Mouse (Mus musculus) heart, embryonic 15.5 days (tissue): ENCODE measurements around the gene Ipcef1. TPM values are rescaled to one million over a fixed set of nuclear protein-coding genes. Genes with fewer than 3 reads are reported as not detected.

Experiments used
- ATAC-seq: fragments of 200-750 bp; cut with Nextera tagmentation; replicated peaks from 2 replicates; pipeline ENCODE4 v1.8.0; 2017; ENCODE audit warnings: low read depth, moderate TSS enrichment; ENCODE audit not compliant: insufficient number of reproducible peaks, insufficient read depth, low FRiP score
- H3K27ac ChIP-seq: fragments of 300-500 bp; sonication (generic); 2 replicates; pipeline ENCODE4 v1.5.1; 2015; ENCODE audit warnings: mild to moderate bottlenecking, inconsistent platforms
- H3K27me3 ChIP-seq: fragments of 300-500 bp; sonication (generic); 2 replicates; pipeline ENCODE4 v1.6.1; 2015; ENCODE audit warnings: inconsistent platforms
- H3K36me3 ChIP-seq: fragments of 300-500 bp; sonication (generic); 2 replicates; pipeline ENCODE4 v1.6.1; 2015; ENCODE audit warnings: mild to moderate bottlenecking, inconsistent platforms
- H3K4me1 ChIP-seq: fragments of 300-500 bp; sonication (generic); replicated peaks from 2 replicates; pipeline ENCODE4 v1.6.1; 2015; ENCODE audit warnings: inconsistent platforms
- H3K4me2 ChIP-seq: fragments of 300-500 bp; sonication (generic); 2 replicates; pipeline ENCODE4 v1.6.1; 2015; ENCODE audit warnings: inconsistent platforms, mild to moderate bottlenecking, moderate library complexity
- H3K4me3 ChIP-seq: fragments of 300-500 bp; sonication (generic); 2 replicates; pipeline ENCODE4 v1.5.1; 2015; ENCODE audit warnings: mild to moderate bottlenecking, inconsistent platforms
- H3K9ac ChIP-seq: fragments of 300-500 bp; sonication (generic); 2 replicates; pipeline ENCODE4 v1.6.1; 2015; ENCODE audit warnings: mild to moderate bottlenecking, inconsistent platforms
- H3K9me3 ChIP-seq: fragments of 300-500 bp; sonication (generic); replicated peaks from 2 replicates; pipeline ENCODE4 v1.6.1; 2016; ENCODE audit warnings: inconsistent platforms
- WGBS: fragments of 180-500 bp; shearing (Covaris S2); methylation state at CpG from one replicate; pipeline ENCODE4 v1.1.7; 2015; ENCODE audit warnings: mixed read lengths; 5-methylcytosine and 5-hydroxymethylcytosine counted together
- polyA plus RNA-seq: library from polyadenylated mRNA; unstranded; fragments of >200 nt; fragmentation: Nextera tagmentation; extraction: Ambion mirVana; gene quantifications from 2 replicates; pipeline ENCODE4 v1.2.1, GENCODE M21; 2015

Ipcef1 gene
- polyA plus RNA-seq, 1 experiment from 2014 or later = 0.25 TPM

DNA sequence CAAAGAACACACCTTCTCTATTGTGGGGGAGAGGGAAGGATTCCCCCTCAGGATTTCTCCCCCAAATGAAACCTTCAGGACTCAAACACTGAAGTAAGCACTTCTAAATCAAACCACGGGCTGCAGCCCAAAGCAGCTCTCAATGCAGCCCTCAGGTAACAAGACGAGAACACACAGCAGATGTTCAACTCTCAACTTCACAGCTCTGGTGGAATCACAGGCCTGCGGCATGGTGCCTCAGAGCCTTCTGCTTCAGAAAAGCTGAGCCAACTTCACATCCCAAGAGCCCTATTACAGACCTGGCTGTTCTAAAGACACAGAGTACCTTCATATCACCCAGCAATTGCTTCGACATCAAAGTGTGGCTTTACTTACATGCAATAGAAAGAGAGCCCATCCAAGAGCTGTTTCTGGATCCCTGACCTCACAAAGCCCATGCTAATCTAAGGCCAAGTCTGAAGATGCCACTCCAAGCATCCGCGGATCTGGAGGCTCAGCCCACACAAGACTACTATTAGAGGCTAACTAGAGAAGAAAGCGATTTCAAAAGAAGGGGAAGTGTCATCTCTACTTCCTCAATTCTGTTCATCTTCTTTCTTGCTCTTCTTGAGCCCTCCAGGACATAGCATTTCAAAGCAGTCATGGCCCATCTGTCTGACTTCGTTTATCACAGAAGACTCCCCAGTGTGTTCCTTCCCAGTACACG lies 11.6 kb upstream of the Ipcef1 start:
- ATAC-seq = no peak
- no peak overlapping the region for H3K4me3 ChIP-seq
- WGBS = 77% methylated on average over 9 of the region's 9 CpGs
- H3K9ac ChIP-seq = no peak overlapping the region
- no peaks in the 10 kb centered on the region for H3K36me3 ChIP-seq
- H3K9me3 ChIP-seq = no peaks in the 10 kb centered on the region
- no peaks in the 10 kb centered on the region for H3K4me1 ChIP-seq
- H3K27me3 ChIP-seq = no peaks in the 10 kb centered on the region
- H3K27ac ChIP-seq = no peak overlapping the region
- no peak overlapping the region for H3K4me2 ChIP-seq

DNA sequence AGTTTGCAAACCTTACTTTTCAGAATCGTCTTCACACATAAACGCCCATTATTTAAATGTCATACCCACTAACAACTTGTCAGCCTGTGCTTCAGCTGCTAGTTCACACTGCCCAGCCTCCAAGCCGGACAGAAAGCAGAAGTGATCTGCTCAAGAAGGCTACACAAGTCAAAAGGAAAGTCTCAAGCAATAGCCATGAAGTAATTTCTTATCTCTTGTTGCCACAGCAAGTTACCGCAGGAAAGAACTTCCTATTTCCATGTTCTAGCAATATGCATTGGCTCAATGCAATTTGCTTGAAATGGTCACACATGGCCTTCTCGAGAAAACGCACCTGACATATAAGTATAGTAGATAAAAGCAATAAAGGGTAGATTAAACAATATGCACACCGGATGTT lies 10.7 kb upstream of the Ipcef1 start:
- no peak overlapping the region for H3K4me3 ChIP-seq
- H3K4me1 ChIP-seq = no peaks in the 10 kb centered on the region
- no peak overlapping the region for H3K4me2 ChIP-seq
- 69% methylated on average over 7 of the region's 7 CpGs for WGBS
- H3K27me3 ChIP-seq = no peaks in the 10 kb centered on the region
- no peaks in the 10 kb centered on the region for H3K9me3 ChIP-seq
- no peak overlapping the region for H3K9ac ChIP-seq
- H3K27ac ChIP-seq = no peak overlapping the region
- ATAC-seq = no peak
- no peaks in the 10 kb centered on the region for H3K36me3 ChIP-seq

DNA sequence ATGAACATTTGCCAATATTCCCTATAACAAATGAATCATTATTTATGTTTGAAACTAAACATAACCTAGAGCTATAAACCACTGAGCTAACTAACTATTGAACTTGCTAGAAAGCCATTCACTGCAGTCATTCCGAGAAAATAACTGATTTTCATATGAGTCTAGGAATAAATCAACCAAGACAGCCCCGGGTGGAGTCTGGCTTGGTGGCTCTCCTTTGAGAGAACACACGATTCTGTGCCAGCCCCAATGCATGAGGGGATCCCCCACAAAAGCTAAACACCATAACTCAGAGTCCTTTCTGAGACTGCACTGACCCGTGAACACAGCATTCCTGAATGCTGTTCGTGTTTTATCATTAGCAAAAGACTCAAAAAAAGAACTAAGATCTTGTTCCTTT lies 8.0 kb upstream of the Ipcef1 start:
- no peaks in the 10 kb centered on the region for H3K4me1 ChIP-seq
- 73% methylated on average over 5 of the region's 5 CpGs for WGBS
- H3K4me2 ChIP-seq = no peak overlapping the region
- H3K4me3 ChIP-seq = no peak overlapping the region
- no peak for ATAC-seq
- H3K9me3 ChIP-seq = no peaks in the 10 kb centered on the region
- no peaks in the 10 kb centered on the region for H3K27me3 ChIP-seq
- no peak overlapping the region for H3K27ac ChIP-seq
- H3K36me3 ChIP-seq = no peaks in the 10 kb centered on the region
- no peak overlapping the region for H3K9ac ChIP-seq

DNA sequence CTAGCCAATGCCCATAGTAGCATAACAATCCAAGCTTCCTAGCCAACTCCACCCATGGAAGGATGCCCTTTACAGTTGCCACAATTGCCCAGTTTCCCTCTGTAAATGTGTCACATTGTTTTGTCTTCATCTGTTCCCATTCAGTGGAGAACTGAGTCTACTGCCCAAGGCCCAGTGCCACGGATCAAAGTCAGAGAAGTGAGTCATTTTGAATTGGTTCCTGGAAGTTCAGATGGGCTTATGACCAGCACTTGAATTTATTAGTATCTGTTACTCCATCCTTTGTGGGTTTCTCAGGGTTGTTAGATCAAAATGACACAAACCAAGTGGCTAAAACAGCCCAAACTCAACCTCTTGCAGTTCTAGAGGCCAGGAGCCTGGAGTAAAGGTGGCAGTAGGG lies 5.3 kb upstream of the Ipcef1 start:
- 74% methylated on average over 1 of the region's 1 CpGs for WGBS
- no peak overlapping the region for H3K4me3 ChIP-seq
- no peak overlapping the region for H3K27ac ChIP-seq
- ATAC-seq = no peak
- no peak overlapping the region for H3K9ac ChIP-seq
- no peak overlapping the region for H3K4me2 ChIP-seq
- no peaks in the 10 kb centered on the region for H3K9me3 ChIP-seq
- H3K27me3 ChIP-seq = no peaks in the 10 kb centered on the region
- H3K36me3 ChIP-seq = no peaks in the 10 kb centered on the region
- no peaks in the 10 kb centered on the region for H3K4me1 ChIP-seq

DNA sequence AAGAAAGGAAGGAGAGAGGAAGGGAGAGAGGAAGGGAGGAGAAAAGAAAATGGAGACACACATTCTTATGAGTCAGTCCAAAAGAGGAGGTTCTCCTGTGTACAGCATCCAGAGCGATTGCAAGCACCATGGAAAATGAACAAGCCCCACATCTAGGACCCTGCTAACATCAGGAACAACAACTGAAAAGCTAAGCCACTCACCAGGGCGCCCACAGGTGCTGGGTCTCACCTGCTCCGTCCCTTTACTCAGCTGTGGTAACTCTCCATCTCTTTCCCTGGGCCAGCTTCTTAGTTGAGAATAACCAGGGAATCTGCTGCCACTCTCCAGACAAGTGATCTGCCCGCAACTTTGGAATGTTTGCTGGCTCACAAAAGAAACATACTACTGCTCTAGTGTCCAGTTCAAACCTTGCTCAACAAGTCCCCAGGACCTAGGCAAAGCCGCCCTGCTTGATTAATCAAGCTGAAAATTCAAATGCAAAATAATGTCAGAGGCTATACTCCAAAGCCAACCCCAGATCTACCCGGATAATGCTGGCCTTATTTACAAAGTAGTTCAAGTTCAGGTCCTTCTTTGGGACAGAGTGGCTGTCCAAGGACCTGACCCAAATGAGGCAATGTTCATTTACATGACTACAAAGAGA lies 2.4 kb upstream of the Ipcef1 start:
- Histone ChIP-seq H3K9ac (no peak overlapping the region), H3K4me2 (no peak overlapping the region), H3K4me1 (0 out of 2 replicates have a peak, but pooled peaks cover 3% of the 10 kb centered on the region), H3K9me3 (no peaks in the 10 kb centered on the region), H3K27ac (no peak overlapping the region), H3K4me3 (no peak overlapping the region), H3K27me3 (no peaks in the 10 kb centered on the region), H3K36me3 (no peaks in the 10 kb centered on the region)
- 72% methylated on average over 6 of the region's 6 CpGs for WGBS
- no peak for ATAC-seq

DNA sequence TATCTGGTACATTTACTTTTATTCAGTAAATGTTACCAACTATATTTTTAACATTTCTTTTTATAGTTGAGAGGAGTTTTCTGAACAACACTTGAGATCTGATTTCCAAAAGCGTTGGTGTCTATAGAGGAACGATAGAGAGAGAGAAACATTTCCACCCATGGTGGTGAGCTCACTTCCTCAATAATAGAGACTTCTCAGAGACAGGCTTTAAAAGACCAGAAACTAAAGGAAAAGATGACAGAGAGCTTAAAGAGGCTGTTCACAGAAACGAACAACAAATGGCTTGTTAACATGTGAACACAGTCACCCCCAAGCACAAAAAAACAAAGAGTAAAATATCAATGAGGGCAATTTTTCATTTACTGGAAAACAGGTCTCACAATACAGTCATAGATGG lies 2.4 kb downstream of the Ipcef1 start:
- Histone ChIP-seq H3K4me3 (no peak overlapping the region), H3K4me2 (no peak overlapping the region), H3K27me3 (no peaks in the 10 kb centered on the region), H3K9ac (no peak overlapping the region), H3K27ac (no peak overlapping the region), H3K36me3 (no peaks in the 10 kb centered on the region), H3K9me3 (no peaks in the 10 kb centered on the region), H3K4me1 (0 out of 2 replicates have a peak, but pooled peaks cover 3% of the 10 kb centered on the region)
- 68% methylated on average over 3 of the region's 3 CpGs for WGBS
- ATAC-seq = no peak

DNA sequence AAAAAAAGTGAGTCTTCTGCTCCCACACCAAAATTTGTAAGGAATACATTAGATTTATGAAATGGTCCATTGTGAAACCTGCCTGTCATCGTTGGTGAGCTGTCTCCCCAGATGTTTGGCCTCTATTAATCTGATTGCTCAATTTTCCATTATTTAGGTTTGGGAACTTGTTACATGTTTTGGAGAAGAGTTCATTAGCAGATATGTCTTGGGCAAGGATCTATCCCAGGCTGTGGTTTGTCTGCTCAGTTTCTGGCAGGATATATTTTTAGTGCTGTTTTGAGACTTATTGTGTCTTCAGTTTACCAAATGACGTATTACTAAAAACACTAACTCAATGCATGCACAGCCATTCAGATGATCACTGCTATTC lies 4.4 kb downstream of the Ipcef1 start:
- 61% methylated on average over 2 of the region's 2 CpGs for WGBS
- no peaks in the 10 kb centered on the region for H3K9me3 ChIP-seq
- no peaks in the 10 kb centered on the region for H3K27me3 ChIP-seq
- H3K4me2 ChIP-seq = no peak overlapping the region
- 0 out of 2 replicates have a peak, but pooled peaks cover 3% of the 10 kb centered on the region for H3K4me1 ChIP-seq
- no peak overlapping the region for H3K27ac ChIP-seq
- H3K9ac ChIP-seq = no peak overlapping the region
- no peak for ATAC-seq
- no peak overlapping the region for H3K4me3 ChIP-seq
- H3K36me3 ChIP-seq = no peaks in the 10 kb centered on the region

DNA sequence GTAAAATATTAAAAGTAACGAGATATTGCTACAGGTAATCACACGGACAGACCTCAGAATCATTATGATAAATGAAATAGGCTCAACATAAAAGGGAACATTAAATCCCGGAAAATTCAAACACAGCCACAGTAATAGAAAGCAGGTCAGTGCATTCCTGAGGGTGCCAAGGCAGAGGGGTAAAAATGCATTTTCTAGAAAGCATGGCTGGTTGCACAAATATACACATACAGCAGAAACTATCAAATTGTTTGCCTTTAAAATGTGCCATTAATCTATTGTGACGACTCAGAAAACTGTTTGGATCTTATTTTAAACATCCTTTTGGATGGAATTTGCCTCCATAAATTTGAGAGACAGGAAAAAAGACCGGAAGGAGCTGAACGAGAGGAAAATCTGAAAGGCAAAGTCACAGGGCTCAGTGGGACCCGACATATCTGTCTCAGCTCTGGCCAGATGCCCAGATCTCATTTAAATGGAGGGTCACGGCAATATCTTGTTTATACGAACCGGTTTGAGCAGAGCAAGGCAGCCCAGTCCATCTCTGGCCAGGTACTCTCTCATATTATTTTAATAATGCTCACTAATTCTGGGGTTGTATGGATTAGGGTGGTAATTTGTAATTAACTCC lies 4.9 kb downstream of the Ipcef1 start:
- Histone ChIP-seq H3K4me3 (no peak overlapping the region), H3K4me2 (peak overlapping the region; percentile 23; the same call in 1 of the 2 replicates), H3K36me3 (no peaks in the 10 kb centered on the region), H3K4me1 (0 out of 2 replicates have a peak, but pooled peaks cover 2% of the 10 kb centered on the region), H3K9ac (no peak overlapping the region), H3K27me3 (no peaks in the 10 kb centered on the region), H3K27ac (no peak overlapping the region), H3K9me3 (no peaks in the 10 kb centered on the region)
- 32% methylated on average over 10 of the region's 10 CpGs for WGBS
- no peak for ATAC-seq

DNA sequence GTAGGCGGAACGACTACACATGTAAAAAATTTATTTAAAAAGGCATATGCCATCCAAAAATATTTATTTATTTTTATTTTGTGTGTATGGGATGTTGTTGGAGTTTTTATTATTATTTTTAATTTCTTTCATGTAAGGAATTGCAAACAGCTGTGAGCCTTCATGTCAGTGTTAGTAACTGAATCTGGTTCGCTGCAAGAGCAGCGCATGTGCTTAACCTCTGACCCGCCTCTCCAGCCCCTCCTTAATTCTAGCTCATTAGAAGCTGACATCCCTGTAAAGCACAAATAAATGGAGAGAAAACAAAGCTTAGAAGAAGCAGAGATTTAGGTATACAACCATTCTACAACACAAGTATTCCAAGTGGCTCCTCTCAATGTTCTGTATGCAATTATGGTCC lies 8.4 kb downstream of the Ipcef1 start:
- Histone ChIP-seq H3K9ac (no peak overlapping the region), H3K4me1 (no peaks in the 10 kb centered on the region), H3K36me3 (no peaks in the 10 kb centered on the region), H3K9me3 (no peaks in the 10 kb centered on the region), H3K4me2 (no peak overlapping the region), H3K4me3 (no peak overlapping the region), H3K27me3 (no peaks in the 10 kb centered on the region), H3K27ac (no peak overlapping the region)
- ATAC-seq = no peak
- 79% methylated on average over 5 of the region's 5 CpGs for WGBS

DNA sequence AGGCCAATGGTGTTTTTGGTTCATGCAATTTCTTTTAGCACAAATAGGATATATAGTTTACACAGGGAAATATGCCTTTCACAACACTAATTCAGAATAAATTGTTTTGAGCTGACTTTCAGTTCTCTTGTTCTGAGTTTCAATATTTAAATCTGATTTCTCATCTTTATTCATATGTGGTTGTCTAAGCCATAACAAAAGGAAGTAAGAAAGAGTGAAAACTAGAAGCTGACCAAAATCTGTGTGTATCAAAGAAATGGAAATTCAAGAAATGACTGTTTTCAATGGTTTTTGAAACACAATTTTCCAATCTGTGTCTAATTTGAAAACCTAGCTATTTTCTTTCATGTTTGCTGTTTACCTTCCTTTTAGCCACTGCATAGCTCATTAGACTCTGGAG lies 11.2 kb downstream of the Ipcef1 start:
- Histone ChIP-seq H3K27ac (no peak overlapping the region), H3K27me3 (no peaks in the 10 kb centered on the region), H3K4me2 (no peak overlapping the region), H3K9me3 (no peaks in the 10 kb centered on the region), H3K9ac (no peak overlapping the region), H3K36me3 (no peaks in the 10 kb centered on the region), H3K4me3 (no peak overlapping the region), H3K4me1 (no peaks in the 10 kb centered on the region)
- no peak for ATAC-seq

DNA sequence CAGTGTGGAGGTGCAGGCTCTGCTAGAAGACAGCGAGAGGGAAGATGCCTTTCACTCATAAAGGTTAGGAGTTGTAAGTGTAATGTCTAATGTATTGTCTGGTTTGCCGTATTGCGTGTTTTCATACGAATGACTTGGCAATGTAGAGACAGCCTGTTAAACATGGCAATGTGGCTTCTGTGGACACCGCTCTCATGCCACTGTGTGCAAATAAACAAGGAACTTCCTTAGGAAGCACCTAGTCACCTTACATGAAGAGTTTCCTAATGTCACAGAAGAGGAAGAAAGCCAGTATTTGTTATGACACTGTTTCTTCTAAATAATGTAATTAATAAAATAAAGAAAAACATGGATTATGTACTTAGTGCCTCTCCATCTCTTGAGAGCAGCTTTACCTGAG lies 15.1 kb downstream of the Ipcef1 start:
- Histone ChIP-seq H3K27me3 (no peaks in the 10 kb centered on the region), H3K36me3 (no peaks in the 10 kb centered on the region), H3K9ac (no peak overlapping the region), H3K27ac (no peak overlapping the region), H3K4me2 (no peak overlapping the region), H3K9me3 (no peaks in the 10 kb centered on the region), H3K4me3 (no peak overlapping the region), H3K4me1 (no peaks in the 10 kb centered on the region)
- 85% methylated on average over 5 of the region's 5 CpGs for WGBS
- ATAC-seq = no peak

DNA sequence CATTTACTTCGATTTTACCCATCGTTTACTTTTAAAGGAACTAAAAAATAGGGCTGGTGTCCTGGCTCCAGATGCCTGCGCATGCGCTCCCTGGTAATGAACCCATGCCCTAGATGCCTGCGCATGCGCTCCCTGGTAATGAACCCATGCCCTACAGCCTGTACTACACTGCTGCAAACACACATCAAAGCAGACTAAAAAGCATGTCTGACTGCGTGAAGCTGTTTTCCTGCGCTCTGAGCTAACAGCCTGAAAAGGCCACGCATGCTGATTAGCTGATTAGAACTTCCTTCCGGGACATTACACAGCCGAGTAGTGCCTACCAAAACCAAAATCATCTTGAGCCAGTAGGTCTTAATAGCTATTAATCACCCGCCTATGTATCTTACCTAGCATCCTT lies 16.7 kb downstream of the Ipcef1 start:
- Histone ChIP-seq H3K9me3 (no peaks in the 10 kb centered on the region), H3K36me3 (no peaks in the 10 kb centered on the region), H3K4me1 (no peaks in the 10 kb centered on the region), H3K4me2 (no peak overlapping the region), H3K4me3 (no peak overlapping the region), H3K27me3 (no peaks in the 10 kb centered on the region), H3K9ac (no peak overlapping the region), H3K27ac (no peak overlapping the region)
- 75% methylated on average over 12 of the region's 12 CpGs for WGBS
- ATAC-seq = no peak
